Mouse (Mus musculus) liver, postnatal 0 days (tissue): ENCODE measurements around the gene Hspb11. TPM values are rescaled to one million over a fixed set of nuclear protein-coding genes. Genes with fewer than 3 reads are reported as not detected.

Experiments used
- ATAC-seq: fragments of 200-750 bp; cut with Nextera tagmentation; 2 replicates; pipeline ENCODE4 v1.8.0; 2017; ENCODE audit warnings: mild to moderate bottlenecking, moderate library complexity
- DNase-seq: peaks from one replicate; pipeline ENCODE4 v3.0.0-alpha.2; 2016
- H3K27ac ChIP-seq: fragments of 300-500 bp; sonication (generic); 2 replicates; pipeline ENCODE4 v1.5.1; 2014; ENCODE audit warnings: antibody characterized with exemption, moderate library complexity, mild to moderate bottlenecking, low read depth
- H3K27me3 ChIP-seq: fragments of 300-500 bp; sonication (generic); 2 replicates; pipeline ENCODE4 v1.6.1; 2014; ENCODE audit warnings: low read length, control low read depth, mixed read lengths; ENCODE audit not compliant: insufficient read depth
- H3K36me3 ChIP-seq: fragments of 300-500 bp; sonication (generic); replicated peaks from 2 replicates; pipeline ENCODE4 v1.6.1; 2014; ENCODE audit warnings: mild to moderate bottlenecking, control low read depth, low read length, moderate library complexity, mixed read lengths; ENCODE audit not compliant: insufficient read depth
- H3K4me1 ChIP-seq: fragments of 300-500 bp; sonication (generic); 2 replicates; pipeline ENCODE4 v1.6.1; 2014; ENCODE audit warnings: antibody characterized with exemption, mild to moderate bottlenecking, control low read depth; ENCODE audit not compliant: insufficient read depth
- H3K4me2 ChIP-seq: fragments of 300-500 bp; sonication (generic); 2 replicates; pipeline ENCODE4 v1.6.1; 2014; ENCODE audit warnings: low read depth, mild to moderate bottlenecking, low read length, moderate library complexity, mixed read lengths
- H3K4me3 ChIP-seq: fragments of 300-500 bp; sonication (generic); 2 replicates; pipeline ENCODE4 v1.5.1; 2014; ENCODE audit warnings: low read depth, low read length
- H3K9ac ChIP-seq: fragments of 300-500 bp; sonication (generic); replicated peaks from 2 replicates; pipeline ENCODE4 v1.6.1; 2014; ENCODE audit warnings: mild to moderate bottlenecking, moderate library complexity
- H3K9me3 ChIP-seq: fragments of 300-500 bp; sonication (generic); 2 replicates; pipeline ENCODE4 v1.6.1; 2016; ENCODE audit warnings: mild to moderate bottlenecking, control low read depth, low read length, mixed read lengths
- CTCF ChIP-seq: sonication (generic); IDR thresholded peaks from 2 replicates; pipeline ENCODE4 v1.5.1; 2016; ENCODE audit warnings: antibody characterized with exemption, low read depth
- EP300 ChIP-seq: IDR thresholded peaks from 2 replicates; pipeline ENCODE4 v1.6.1; 2016; ENCODE audit warnings: antibody characterized with exemption, low read depth, mild to moderate bottlenecking
- WGBS: fragments of 180-500 bp; shearing (Covaris S2); extraction: QIAGEN DNeasy Blood & Tissue Kit; methylation state at CpG from one replicate; pipeline ENCODE4 v1.1.7; 2014; ENCODE audit not compliant: insufficient replicate concordance; 5-methylcytosine and 5-hydroxymethylcytosine counted together
- polyA plus RNA-seq: library from polyadenylated mRNA; unstranded; fragments of >200 nt; fragmentation: Nextera tagmentation; extraction: Ambion mirVana; gene quantifications from 2 replicates; pipeline ENCODE4 v1.2.1, GENCODE M21; 2015

Hspb11 gene
- polyA plus RNA-seq, 1 experiment from 2014 or later, result 18.1 TPM

GRCm38 (mm10) chr4:107318646-107319045, 65.3 kb downstream of the Hspb11 start:
- 82% methylated on average over 8 of the region's 8 CpGs for WGBS
- H3K4me3 ChIP-seq, result no peak overlapping the region
- H3K9ac ChIP-seq, result no peak overlapping the region
- TF ChIP-seq EP300 (no peak), CTCF (no peak)
- DNase-seq (no peak), ATAC-seq (no peak)
- no peaks in the 10 kb centered on the region for H3K9me3 ChIP-seq
- no peaks in the 10 kb centered on the region for H3K27me3 ChIP-seq
- no peak overlapping the region for H3K4me2 ChIP-seq
- no peak overlapping the region for H3K27ac ChIP-seq
- H3K4me1 ChIP-seq, result peaks cover 11% of the 10 kb centered on the region
- H3K36me3 ChIP-seq, result peaks cover 18% of the 10 kb centered on the region

- TF ChIP-seq EP300 (no peak), CTCF (no peak)
- Histone ChIP-seq H3K9ac (no peak overlapping the region), H3K4me2 (no peak overlapping the region), H3K27ac (no peak overlapping the region), H3K4me1 (no peaks in the 10 kb centered on the region), H3K4me3 (no peak overlapping the region), H3K27me3 (no peaks in the 10 kb centered on the region), H3K36me3 (peaks cover 31% of the 10 kb centered on the region), H3K9me3 (no peaks in the 10 kb centered on the region)
- no peak for ATAC-seq
- no peak for DNase-seq
- WGBS, result 80% methylated on average over 2 of the region's 2 CpGs
These were observed 67.6 kb downstream of the Hspb11 start for GRCm38 (mm10) chr4:107321041-107321440.

- Histone ChIP-seq H3K9me3 (no peaks in the 10 kb centered on the region), H3K4me3 (no peak overlapping the region), H3K4me2 (no peak overlapping the region), H3K27ac (no peak overlapping the region), H3K9ac (no peak overlapping the region), H3K27me3 (no peaks in the 10 kb centered on the region), H3K36me3 (peaks cover 28% of the 10 kb centered on the region), H3K4me1 (no peaks in the 10 kb centered on the region)
- 68% methylated on average over 2 of the region's 2 CpGs for WGBS
- TF ChIP-seq EP300 (no peak), CTCF (no peak)
- DNase-seq (no peak), ATAC-seq (no peak)
These were observed 69.7 kb downstream of the Hspb11 start for GRCm38 (mm10) chr4:107323113-107323512.

GRCm38 (mm10) chr4:107328530-107328929, 75.1 kb downstream of the Hspb11 start:
- H3K9me3 ChIP-seq, result no peaks in the 10 kb centered on the region
- no peak overlapping the region for H3K27ac ChIP-seq
- ATAC-seq (no peak), DNase-seq (no peak)
- no peak overlapping the region for H3K4me3 ChIP-seq
- WGBS, result 89% methylated on average over 8 of the region's 8 CpGs
- TF ChIP-seq EP300, result no peak
- TF ChIP-seq CTCF, result no peak
- H3K9ac ChIP-seq, result no peak overlapping the region
- no peaks in the 10 kb centered on the region for H3K27me3 ChIP-seq
- no peak overlapping the region for H3K4me2 ChIP-seq
- no peaks in the 10 kb centered on the region for H3K4me1 ChIP-seq
- H3K36me3 ChIP-seq, result peaks cover 12% of the 10 kb centered on the region

Other genes starting within 250 kb of the Hspb11 start
- 36.2 and 38.6 TPM in 2 replicates for gene Mrpl37, start 186.7 kb upstream of the Hspb11 start, polyA plus RNA-seq
- 2.8 and 3.1 TPM in 2 replicates for gene Cyb5rl, start 186.6 kb upstream of the Hspb11 start, polyA plus RNA-seq
- not detected in 2 replicates for gene Cdcp2, start 156.7 kb upstream of the Hspb11 start, polyA plus RNA-seq
- 282 and 296 TPM in 2 replicates for gene Tmem59, start 75.2 kb upstream of the Hspb11 start, polyA plus RNA-seq
- 12.7 TPM in 2 replicates for gene Tceanc2, start 74.5 kb upstream of the Hspb11 start, polyA plus RNA-seq
- not detected in 2 replicates for gene Ldlrad1, start 44.4 kb upstream of the Hspb11 start, polyA plus RNA-seq
- gene Lrrc42, start 61 bp upstream of the Hspb11 start, polyA plus RNA-seq, result 15.0 and 15.9 TPM in 2 replicates
- 6.0 and 10.3 TPM in 2 replicates for gene Dio1, start 53.6 kb downstream of the Hspb11 start, polyA plus RNA-seq
- 35.8 and 35.9 TPM in 2 replicates for gene Yipf1, start 60.8 kb downstream of the Hspb11 start, polyA plus RNA-seq
- gene Ndc1, start 114.2 kb downstream of the Hspb11 start, polyA plus RNA-seq, result 7.6 and 8.9 TPM in 2 replicates
- 0.17 and 0.18 TPM in 2 replicates for gene Glis1, start 181.0 kb downstream of the Hspb11 start, polyA plus RNA-seq